Mouse (Mus musculus) cerebellum, adult 8-10 months (tissue): ENCODE measurements around the gene Nelfa.
"Not testable (repeated sequence)": the region's sequence is repeated elsewhere in the genome, so short reads cannot be mapped to it uniquely, and the experiment has no call there.

Experiments
- DNase-seq: peaks from one replicate; pipeline ENCODE4 v3.0.0; 2022

Nelfa gene

GRCm38 (mm10) chr5:33936120-33936707 lies at the start of gene Nelfa:
Gene Nelfa (minus strand): TSS chr5:33936413.
- DNase-seq: peak; percentile 98

- DNase-seq: peak; percentile 85
Observed at GRCm38 (mm10) chr5:33983309-33984121, 47.3 kb upstream of the Nelfa start, which contains the start of gene Gm1673. Gene Gm1673 (plus strand): TSS chr5:33983433.

GRCm38 (mm10) chr5:33982731-33983259 lies 46.6 kb upstream of the Nelfa start:
- no peak for DNase-seq

GRCm38 (mm10) chr5:33976267-33976666 lies 40.1 kb upstream of the Nelfa start:
- no peak for DNase-seq

- no peak for DNase-seq
Observed at GRCm38 (mm10) chr5:33974736-33975135, 38.5 kb upstream of the Nelfa start.

- no peak for DNase-seq
Observed at GRCm38 (mm10) chr5:33959382-33959781, 23.2 kb upstream of the Nelfa start.

- no peak for DNase-seq
Observed at GRCm38 (mm10) chr5:33955868-33956267, 19.7 kb upstream of the Nelfa start.

- DNase-seq: peak; percentile 89
Observed at GRCm38 (mm10) chr5:33954354-33954753, 18.1 kb upstream of the Nelfa start.

- DNase-seq: no peak
Observed at GRCm38 (mm10) chr5:33953471-33954185, 17.4 kb upstream of the Nelfa start.

- DNase-seq: no peak
Observed at GRCm38 (mm10) chr5:33948314-33948713, 12.1 kb upstream of the Nelfa start.

GRCm38 (mm10) chr5:33947035-33947434 lies 10.8 kb upstream of the Nelfa start:
- not testable (repeated sequence) for DNase-seq

GRCm38 (mm10) chr5:33938448-33938847 lies 2.2 kb upstream of the Nelfa start:
- no peak for DNase-seq

GRCm38 (mm10) chr5:33937230-33937629 lies 1.0 kb upstream of the Nelfa start:
- DNase-seq: no peak

- no peak for DNase-seq
Observed at GRCm38 (mm10) chr5:33935700-33936111, 507 bp downstream of the Nelfa start.

GRCm38 (mm10) chr5:33934877-33935276 lies 1.3 kb downstream of the Nelfa start:
- DNase-seq: no peak

GRCm38 (mm10) chr5:33934081-33934480 lies 2.1 kb downstream of the Nelfa start:
- no peak for DNase-seq

GRCm38 (mm10) chr5:33932413-33932812 lies 3.8 kb downstream of the Nelfa start:
- no peak for DNase-seq

GRCm38 (mm10) chr5:33926170-33926569 lies 10.0 kb downstream of the Nelfa start:
- DNase-seq: no peak

GRCm38 (mm10) chr5:33922566-33922965 lies 13.6 kb downstream of the Nelfa start:
- no peak for DNase-seq

GRCm38 (mm10) chr5:33921486-33922235 lies 14.6 kb downstream of the Nelfa start:
- peak; percentile 49 for DNase-seq

GRCm38 (mm10) chr5:33920924-33921323 lies 15.3 kb downstream of the Nelfa start:
- DNase-seq: no peak

- DNase-seq: no peak
Observed at GRCm38 (mm10) chr5:33920037-33920436, 16.2 kb downstream of the Nelfa start.

GRCm38 (mm10) chr5:33919466-33919865 lies 16.7 kb downstream of the Nelfa start:
- DNase-seq: peak; percentile 74
